21 mouse cellular contexts compared by ENCODE assay signal in genomic region chr4:134564093-134564492, GRCm38 (mm10). TPM values are rescaled to one million over a fixed set of nuclear protein-coding genes. Genes with fewer than 3 reads are reported as not detected.
DNase-seq lines count a peak whose midpoint lies in the region; ATAC-seq and TF ChIP-seq lines count a peak whose summit lies in the region.
"Had no signal": no experiment of that assay in that cellular context is flagged by ENCODE, and none has a peak within 500 bp of the region (broad histone marks: within the 10 kb centered on the region; RNA-seq: fewer than 3 reads in every experiment).

No protein-coding gene starts in this region.

- peak overlapping the region; percentile 2; the same call in 1 of the 2 replicates for H3K27ac ChIP-seq in cerebellum, adult 2 months (ENCODE audit: insufficient read depth, low read length)
- H3K27ac ChIP-seq in CH12.LX (ENCODE audit: insufficient read depth, low read depth) = no peak overlapping the region
- no peak overlapping the region for H3K27ac ChIP-seq in stomach, postnatal 0 days (replicated peaks)
- H3K27ac ChIP-seq: embryonic facial prominence, embryonic 13.5 days; embryonic facial prominence, embryonic 15.5 days; forebrain, embryonic 13.5 days; forebrain, embryonic 15.5 days had no signal

- H3K4me3 ChIP-seq in cerebellum, adult 2 months (replicated peaks; ENCODE audit: insufficient read depth, low read depth, low read length) = no peak overlapping the region
- H3K4me3 ChIP-seq in CH12.LX (replicated peaks in 1 of 3; ENCODE audit: low read depth in 2 of 3, low read length in 2 of 3, poor library complexity in 1 of 3) = no peak overlapping the region
- no peak overlapping the region for H3K4me3 ChIP-seq in stomach, postnatal 0 days (ENCODE audit: low read depth, low read length)
- H3K4me3 ChIP-seq: embryonic facial prominence, embryonic 13.5 days; embryonic facial prominence, embryonic 15.5 days; erythroblast, embryonic 14.5 days; forebrain, embryonic 13.5 days; forebrain, embryonic 15.5 days had no signal

- no peak for DNase-seq in cerebellum, adult 2 months
- DNase-seq in cerebellum, adult 9-10 months = no peak
- DNase-seq in cerebellum, postnatal 25 days = peak; percentile 56 to 60
- no peak for DNase-seq in cerebellum, adult 18-20 months
- DNase-seq in CH12.LX (ENCODE audit: extremely low read depth) = peak; percentile 31
- DNase-seq in stomach, postnatal 0 days (ENCODE audit: low spot score) = no peak
- DNase-seq: adrenal gland, adult 2 months; adrenal gland, postnatal 10 days; adrenal gland, postnatal 25 days; B cell, adult 2 months; cerebellum, adult 11 months; cerebellum, postnatal 36 days; embryo, embryonic 11 days; forebrain, postnatal 0 days had no signal

- H3K4me2 ChIP-seq in CH12.LX (ENCODE audit: insufficient read depth, low read depth, poor library complexity, severe bottlenecking) = no peak overlapping the region
- no peak overlapping the region for H3K4me2 ChIP-seq in stomach, postnatal 0 days (replicated peaks; ENCODE audit: low read depth)
- H3K4me2 ChIP-seq: embryonic facial prominence, embryonic 13.5 days; embryonic facial prominence, embryonic 15.5 days; forebrain, embryonic 13.5 days; forebrain, embryonic 15.5 days had no signal

- H3K36me3 ChIP-seq in CH12.LX (replicated peaks in 1 of 2; ENCODE audit: control insufficient read depth in 1 of 2, insufficient read depth in 1 of 2, low read length in 1 of 2) = no peaks in the 10 kb centered on the region
- no peaks in the 10 kb centered on the region for H3K36me3 ChIP-seq in stomach, postnatal 0 days (ENCODE audit: control insufficient read depth, insufficient read depth, low read length)
- H3K36me3 ChIP-seq: forebrain, embryonic 15.5 days had no signal

- no peak for TF ChIP-seq POLR2A in cerebellum, adult 2 months (IDR thresholded peaks at IDR 0.05; ENCODE audit: borderline replicate concordance, insufficient read depth, low read length)
- TF ChIP-seq POLR2A in CH12.LX (IDR thresholded peaks at IDR 0.05; ENCODE audit: low read depth, low read length) = no peak

- H3K79me2 ChIP-seq in CH12.LX (replicated peaks; ENCODE audit: control insufficient read depth, extremely low read depth, insufficient read depth, poor library complexity, severe bottlenecking) = no peaks in the 10 kb centered on the region

- TF ChIP-seq CTCF in cerebellum, adult 2 months (IDR thresholded peaks at IDR 0.05; ENCODE audit: borderline replicate concordance, insufficient read depth, low read depth, low read length) = no peak
- no peak for TF ChIP-seq CTCF in CH12.LX (conservative IDR thresholded peaks at IDR 0.05 in 1 of 2, IDR thresholded peaks at IDR 0.05 in 1 of 2; ENCODE audit: low read depth in 2 of 2, low read length in 2 of 2)
- no peak for TF ChIP-seq CTCF in stomach, postnatal 0 days (IDR thresholded peaks at IDR 0.05; ENCODE audit: low read depth)

- TF ChIP-seq EP300 in CH12.LX (IDR thresholded peaks at IDR 0.05; ENCODE audit: low read length) = no peak
- TF ChIP-seq EP300 in stomach, postnatal 0 days (optimal IDR thresholded peaks at IDR 0.05) = no peak

- H3K9ac ChIP-seq in CH12.LX (ENCODE audit: insufficient read depth, low read depth) = no peak overlapping the region
- H3K9ac ChIP-seq in stomach, postnatal 0 days (ENCODE audit: low read length) = no peak overlapping the region
- H3K9ac ChIP-seq: embryonic facial prominence, embryonic 13.5 days; embryonic facial prominence, embryonic 15.5 days; forebrain, embryonic 13.5 days; forebrain, embryonic 15.5 days; forebrain, postnatal 0 days had no signal

- no peaks in the 10 kb centered on the region for H3K27me3 ChIP-seq in cerebellum, adult 2 months (ENCODE audit: control insufficient read depth, insufficient read depth, low read length)
- no peaks in the 10 kb centered on the region for H3K27me3 ChIP-seq in CH12.LX (replicated peaks)
- no peaks in the 10 kb centered on the region for H3K27me3 ChIP-seq in stomach, postnatal 0 days (ENCODE audit: control insufficient read depth, insufficient read depth, low read length)
- H3K27me3 ChIP-seq: embryonic facial prominence, embryonic 13.5 days; embryonic facial prominence, embryonic 15.5 days; forebrain, embryonic 13.5 days; forebrain, embryonic 15.5 days had no signal

- dilution Hi-C loops in CH12.LX (cut with MboI; ENCODE audit: extremely low pct_ligation_motif_present, extremely low pct_unique_long_range_greater_than_20kb, low sequenced_read_pairs) = no loop called here

- WGBS in cerebellum, adult 2 months = 33% methylated on average over 6 of the region's 6 CpGs
- 81% methylated on average over 6 of the region's 6 CpGs for WGBS in stomach, postnatal 0 days

- ATAC-seq in megakaryocyte-erythroid progenitor cell, adult 5-6 weeks (replicated peaks; ENCODE audit: low FRiP score, low TSS enrichment, poor library complexity, severe bottlenecking) = peak; percentile 11; the same call in 1 of the 2 replicates
- ATAC-seq in stomach, postnatal 0 days (ENCODE audit: low FRiP score, low TSS enrichment) = no peak
- ATAC-seq: CD4-positive, CD25-positive, alpha-beta regulatory T cell, adult 4 months; forebrain, embryonic 13.5 days; forebrain, embryonic 15.5 days; forebrain, postnatal 0 days had no signal

- in situ Hi-C loops in CH12.LX (cut with MboI; ENCODE audit: low pct_ligation_motif_present, low pct_unique_long_range_greater_than_20kb, low sequenced_read_pairs) = no loop called here

- TF ChIP-seq RAD21 in CH12.LX (IDR thresholded peaks at IDR 0.05; ENCODE audit: low read depth, low read length) = no peak

- peaks cover 12% of the 10 kb centered on the region for H3K9me3 ChIP-seq in CH12.LX (replicated peaks; ENCODE audit: low read length)
- H3K9me3 ChIP-seq in stomach, postnatal 0 days (ENCODE audit: control insufficient read depth, low read length) = no peaks in the 10 kb centered on the region
- H3K9me3 ChIP-seq: embryonic facial prominence, embryonic 15.5 days; forebrain, embryonic 13.5 days; forebrain, embryonic 15.5 days had no signal

- peaks cover 47% of the 10 kb centered on the region for H3K4me1 ChIP-seq in cerebellum, adult 2 months (ENCODE audit: control insufficient read depth, insufficient read depth, low read length)
- peaks cover 0 to 43% of the 10 kb centered on the region in 2 experiments; a peak in 3 of 4 replicates for H3K4me1 ChIP-seq in CH12.LX (ENCODE audit: control insufficient read depth in 1 of 2, insufficient read depth in 2 of 2)
- no peaks in the 10 kb centered on the region for H3K4me1 ChIP-seq in stomach, postnatal 0 days (replicated peaks; ENCODE audit: control insufficient read depth, insufficient read depth)

TF ChIP-seq in CH12.LX, 34 proteins besides CTCF, POLR2A, EP300 and RAD21:
- TF ChIP-seq CHD2 (IDR thresholded peaks at IDR 0.05; ENCODE audit: low read length) (no peak), TCF12 (IDR thresholded peaks at IDR 0.05; ENCODE audit: low read depth, low read length) (no peak), ZNF384 (IDR thresholded peaks at IDR 0.05; ENCODE audit: low read depth, low read length) (no peak), MXI1 (IDR thresholded peaks at IDR 0.05; ENCODE audit: low read depth, low read length) (no peak), NRF1 (IDR thresholded peaks at IDR 0.05; ENCODE audit: low read depth, low read length) (no peak), TBP (conservative IDR thresholded peaks at IDR 0.05; ENCODE audit: low read depth, low read length) (no peak), MAFK (IDR thresholded peaks at IDR 0.05; ENCODE audit: insufficient replicate concordance, low read length) (no peak), SIN3A (IDR thresholded peaks at IDR 0.05; ENCODE audit: low read length) (no peak), POLR2AphosphoS2 (IDR thresholded peaks at IDR 0.05; ENCODE audit: low read depth, low read length) (no peak), GABPA (IDR thresholded peaks at IDR 0.05; ENCODE audit: insufficient replicate concordance, low read depth, low read length) (no peak), JUND (conservative IDR thresholded peaks at IDR 0.05; ENCODE audit: low read depth, low read length) (no peak), CHD1 (IDR thresholded peaks at IDR 0.05; ENCODE audit: low read depth, low read length) (no peak), ZC3H11A (IDR thresholded peaks at IDR 0.05; ENCODE audit: low read depth, low read length) (no peak), BHLHE40 (IDR thresholded peaks at IDR 0.05; ENCODE audit: low read depth, low read length) (no peak), ELF1 (IDR thresholded peaks at IDR 0.05; ENCODE audit: low read depth, low read length) (no peak), USF2 (conservative IDR thresholded peaks at IDR 0.05; ENCODE audit: low read depth, low read length) (no peak), HCFC1 (IDR thresholded peaks at IDR 0.05; ENCODE audit: low read depth, low read length) (no peak), MEF2A (IDR thresholded peaks at IDR 0.05; ENCODE audit: borderline replicate concordance, low read depth, low read length) (no peak)

RNA-seq across cellular contexts. Expression of gene Selenon, which starts 12.1 kb away (rescaled TPM):
- polyA plus RNA-seq in cerebellum, adult 2 months (2012; rRNA removed) = 37.8 and 43.1 TPM in 2 replicates
- total RNA-seq in CH12.LX (2012; rRNA removed) = 0.38 and 0.64 TPM in 2 replicates
- 0.24 and 0.27 TPM in 2 replicates for total RNA-seq in CH12.LX (2014; rRNA removed)
- polyA plus RNA-seq in CH12.LX (2012; ENCODE audit: insufficient read length, low read depth) = 0.65 and 1.0 TPM in 2 replicates
- 17.7 and 18.4 TPM in 2 replicates for total RNA-seq in megakaryocyte-erythroid progenitor cell, adult 5-6 weeks (2014; fragmentation: Nextera tagmentation)
- total RNA-seq in megakaryocyte-erythroid progenitor cell, adult 5-6 weeks (2017) = 1.6 and 3.6 TPM in 2 replicates
- 8.6 and 12.1 TPM in 2 replicates for polyA plus RNA-seq in stomach, postnatal 0 days (2015; fragmentation: Nextera tagmentation; extraction: Ambion mirVana)

RNA-seq across cellular contexts. Expression of gene Mtfr1l, which starts 28.9 kb away (rescaled TPM):
- polyA plus RNA-seq in cerebellum, adult 2 months (2012; rRNA removed) = 146 and 148 TPM in 2 replicates
- total RNA-seq in CH12.LX (2012; rRNA removed) = 16.2 and 19.5 TPM in 2 replicates
- total RNA-seq in CH12.LX (2014; rRNA removed) = 27.8 and 34.0 TPM in 2 replicates
- polyA plus RNA-seq in CH12.LX (2012; ENCODE audit: insufficient read length, low read depth) = 33.2 and 36.5 TPM in 2 replicates
- total RNA-seq in megakaryocyte-erythroid progenitor cell, adult 5-6 weeks (2014; fragmentation: Nextera tagmentation) = 76.1 and 80.1 TPM in 2 replicates
- 41.5 and 67.4 TPM in 2 replicates for total RNA-seq in megakaryocyte-erythroid progenitor cell, adult 5-6 weeks (2017)
- 64.7 and 70.3 TPM in 2 replicates for polyA plus RNA-seq in stomach, postnatal 0 days (2015; fragmentation: Nextera tagmentation; extraction: Ambion mirVana)

RNA-seq across cellular contexts. Expression of gene Aunip, which starts 53.3 kb away (rescaled TPM):
- 0.24 and 0.65 TPM in 2 replicates for polyA plus RNA-seq in cerebellum, adult 2 months (2012; rRNA removed)
- 11.7 and 14.1 TPM in 2 replicates for total RNA-seq in CH12.LX (2012; rRNA removed)
- total RNA-seq in CH12.LX (2014; rRNA removed) = 11.5 and 14.4 TPM in 2 replicates
- 14.9 and 17.0 TPM in 2 replicates for polyA plus RNA-seq in CH12.LX (2012; ENCODE audit: insufficient read length, low read depth)
- 18.4 and 23.7 TPM in 2 replicates for total RNA-seq in megakaryocyte-erythroid progenitor cell, adult 5-6 weeks (2014; fragmentation: Nextera tagmentation)
- 34.6 and 45.8 TPM in 2 replicates for total RNA-seq in megakaryocyte-erythroid progenitor cell, adult 5-6 weeks (2017)
- polyA plus RNA-seq in stomach, postnatal 0 days (2015; fragmentation: Nextera tagmentation; extraction: Ambion mirVana) = 3.5 and 3.8 TPM in 2 replicates

Comparison
In these comparisons a context has a peak if more than half of its experiments do, and no peak if none do; other contexts are left out.
1. DNase-seq: peak in cerebellum, postnatal 25 days (2 of 2) and CH12.LX (single experiment); none in cerebellum, adult 2 months (0 of 2), cerebellum, adult 9-10 months (single experiment), cerebellum, adult 18-20 months (0 of 2) and stomach, postnatal 0 days (single experiment).